Comparison of ENCODE assay signal across 8 mouse cellular contexts in genomic region chr2:167475596-167475995, GRCm38 (mm10). TPM values are rescaled to one million over a fixed set of nuclear protein-coding genes. Genes with fewer than 3 reads are reported as not detected.
DNase-seq lines count a peak whose midpoint lies in the region; ATAC-seq and TF ChIP-seq lines count a peak whose summit lies in the region.

No protein-coding gene starts in this region.

- no peak for TF ChIP-seq CTCF in liver, postnatal 0 days (IDR thresholded peaks at IDR 0.05; ENCODE audit: low read depth)

- ATAC-seq in heart, embryonic 13.5 days (ENCODE audit: extremely low read depth, insufficient number of reproducible peaks, low FRiP score, low TSS enrichment) = no peak
- ATAC-seq in liver, embryonic 12.5 days = no peak
- no peak for ATAC-seq in liver, postnatal 0 days
- ATAC-seq in hindbrain, embryonic 14.5 days (ENCODE audit: low FRiP score) = no peak
- no peak for ATAC-seq in neural tube, embryonic 14.5 days (ENCODE audit: low read depth)
- no peak for ATAC-seq in inflammation-experienced regulatory T-cells, adult 6 months

- H3K36me3 ChIP-seq in heart, embryonic 13.5 days = peaks cover 59% of the 10 kb centered on the region
- H3K36me3 ChIP-seq in liver, embryonic 12.5 days = peaks cover 56% of the 10 kb centered on the region
- peaks cover 40% of the 10 kb centered on the region for H3K36me3 ChIP-seq in liver, postnatal 0 days (replicated peaks; ENCODE audit: insufficient read depth, low read length)
- H3K36me3 ChIP-seq in hindbrain, embryonic 14.5 days (replicated peaks; ENCODE audit: control insufficient read depth, insufficient read depth) = peaks cover 56% of the 10 kb centered on the region
- peaks cover 17% of the 10 kb centered on the region for H3K36me3 ChIP-seq in neural tube, embryonic 14.5 days (ENCODE audit: control insufficient read depth, insufficient read depth, low read length)

- peaks cover 22% of the 10 kb centered on the region for H3K4me1 ChIP-seq in heart, embryonic 13.5 days
- H3K4me1 ChIP-seq in liver, embryonic 12.5 days = peaks cover 16% of the 10 kb centered on the region
- H3K4me1 ChIP-seq in liver, postnatal 0 days (ENCODE audit: insufficient read depth) = peaks cover 15% of the 10 kb centered on the region
- H3K4me1 ChIP-seq in hindbrain, embryonic 14.5 days (replicated peaks; ENCODE audit: control insufficient read depth, insufficient read depth, low read length) = peaks cover 22% of the 10 kb centered on the region
- H3K4me1 ChIP-seq in neural tube, embryonic 14.5 days (ENCODE audit: control insufficient read depth, insufficient read depth, low read length) = peaks cover 17% of the 10 kb centered on the region

- no peak overlapping the region for H3K4me3 ChIP-seq in heart, embryonic 13.5 days
- no peak overlapping the region for H3K4me3 ChIP-seq in liver, embryonic 12.5 days
- H3K4me3 ChIP-seq in liver, postnatal 0 days (ENCODE audit: low read depth, low read length) = no peak overlapping the region
- no peak overlapping the region for H3K4me3 ChIP-seq in hindbrain, embryonic 14.5 days (replicated peaks; ENCODE audit: low read length)
- no peak overlapping the region for H3K4me3 ChIP-seq in neural tube, embryonic 14.5 days (ENCODE audit: low read depth, low read length)

- H3K9me3 ChIP-seq in heart, embryonic 13.5 days = no peaks in the 10 kb centered on the region
- no peaks in the 10 kb centered on the region for H3K9me3 ChIP-seq in liver, embryonic 12.5 days (replicated peaks)
- no peaks in the 10 kb centered on the region for H3K9me3 ChIP-seq in liver, postnatal 0 days (ENCODE audit: low read length)
- no peaks in the 10 kb centered on the region for H3K9me3 ChIP-seq in hindbrain, embryonic 14.5 days (ENCODE audit: control insufficient read depth, low read length)
- no peaks in the 10 kb centered on the region for H3K9me3 ChIP-seq in neural tube, embryonic 14.5 days (ENCODE audit: control insufficient read depth, low read length)

- peak overlapping the region; percentile 80 for H3K27ac ChIP-seq in heart, embryonic 13.5 days (replicated peaks)
- H3K27ac ChIP-seq in liver, embryonic 12.5 days = peak overlapping the region; percentile 37; the same call in 1 of the 2 replicates
- H3K27ac ChIP-seq in liver, postnatal 0 days (ENCODE audit: low read depth) = no peak overlapping the region
- H3K27ac ChIP-seq in hindbrain, embryonic 14.5 days = peak overlapping the region; percentile 74
- H3K27ac ChIP-seq in neural tube, embryonic 14.5 days (ENCODE audit: low read depth, low read length) = peak overlapping the region; percentile 73

- DNase-seq in heart, adult 8-10 months (ENCODE audit: low spot score) = no peak
- DNase-seq in liver, postnatal 0 days = no peak
- DNase-seq in hindbrain, embryonic 14.5 days (ENCODE audit: low spot score) = no peak
- DNase-seq in testis, postnatal 14 days (ENCODE audit: low spot score) = no peak

- TF ChIP-seq EP300 in liver, postnatal 0 days (IDR thresholded peaks at IDR 0.05; ENCODE audit: low read depth) = no peak

- no peaks in the 10 kb centered on the region for H3K27me3 ChIP-seq in heart, embryonic 13.5 days (replicated peaks)
- no peaks in the 10 kb centered on the region for H3K27me3 ChIP-seq in liver, embryonic 12.5 days (replicated peaks)
- H3K27me3 ChIP-seq in liver, postnatal 0 days (ENCODE audit: insufficient read depth, low read length) = no peaks in the 10 kb centered on the region
- no peaks in the 10 kb centered on the region for H3K27me3 ChIP-seq in hindbrain, embryonic 14.5 days (ENCODE audit: control insufficient read depth, insufficient read depth, low read length)
- H3K27me3 ChIP-seq in neural tube, embryonic 14.5 days (ENCODE audit: control insufficient read depth, insufficient read depth, low read length) = no peaks in the 10 kb centered on the region

- H3K9ac ChIP-seq in heart, embryonic 13.5 days = no peak overlapping the region
- H3K9ac ChIP-seq in liver, embryonic 12.5 days = no peak overlapping the region
- no peak overlapping the region for H3K9ac ChIP-seq in liver, postnatal 0 days (replicated peaks)
- peak overlapping the region; percentile 16; the same call in 1 of the 2 replicates for H3K9ac ChIP-seq in hindbrain, embryonic 14.5 days
- no peak overlapping the region for H3K9ac ChIP-seq in neural tube, embryonic 14.5 days (replicated peaks; ENCODE audit: low read depth, low read length)

- 76% methylated on average over 5 of the region's 5 CpGs for WGBS in heart, embryonic 13.5 days
- 80% methylated on average over 5 of the region's 5 CpGs for WGBS in liver, embryonic 12.5 days (ENCODE audit: insufficient replicate concordance)
- WGBS in liver, postnatal 0 days (ENCODE audit: insufficient replicate concordance) = 77% methylated on average over 5 of the region's 5 CpGs
- 87% methylated on average over 5 of the region's 5 CpGs for WGBS in hindbrain, embryonic 14.5 days
- WGBS in neural tube, embryonic 14.5 days = 79% methylated on average over 5 of the region's 5 CpGs

- H3K4me2 ChIP-seq in heart, embryonic 13.5 days = no peak overlapping the region
- no peak overlapping the region for H3K4me2 ChIP-seq in liver, embryonic 12.5 days
- no peak overlapping the region for H3K4me2 ChIP-seq in liver, postnatal 0 days (ENCODE audit: low read depth, low read length)
- H3K4me2 ChIP-seq in hindbrain, embryonic 14.5 days (replicated peaks) = no peak overlapping the region
- no peak overlapping the region for H3K4me2 ChIP-seq in neural tube, embryonic 14.5 days (ENCODE audit: low read depth, low read length)

RNA-seq across cellular contexts. Expression of gene Rnf114, which starts 16.8 kb away (rescaled TPM):
- 58.0 and 65.0 TPM in 2 replicates for polyA plus RNA-seq in heart, embryonic 13.5 days (2015; fragmentation: Nextera tagmentation; extraction: Ambion mirVana)
- 10 to 100 TPM; 66.2 to 82.2 (median 75.4) TPM for total RNA-seq in heart, adult 8-10 months (2022)
- 37.6 and 37.9 TPM in 2 replicates for polyA plus RNA-seq in liver, embryonic 12.5 days (2016; fragmentation: Nextera tagmentation; extraction: Ambion mirVana)
- polyA plus RNA-seq in liver, postnatal 0 days (2015; fragmentation: Nextera tagmentation; extraction: Ambion mirVana) = 39.5 and 44.0 TPM in 2 replicates
- 110 and 115 TPM in 2 replicates for polyA plus RNA-seq in hindbrain, embryonic 14.5 days (2014; fragmentation: Nextera tagmentation; extraction: Ambion mirVana)
- polyA plus RNA-seq in neural tube, embryonic 14.5 days (2014; fragmentation: Nextera tagmentation; extraction: Ambion mirVana) = 111 and 118 TPM in 2 replicates
- polyA plus RNA-seq in inflammation-experienced regulatory T-cells, adult 6 months (2017; shearing (Covaris generic)) = 100 to 1,000 TPM; 145 to 194 (median 193) TPM

RNA-seq across cellular contexts. Expression of gene Spata2, which starts 17.1 kb away (rescaled TPM):
- polyA plus RNA-seq in heart, embryonic 13.5 days (2015; fragmentation: Nextera tagmentation; extraction: Ambion mirVana) = 13.5 and 14.6 TPM in 2 replicates
- 10 to 100 TPM; 10.3 to 17.0 (median 15.9) TPM for total RNA-seq in heart, adult 8-10 months (2022)
- 11.0 TPM in 2 replicates for polyA plus RNA-seq in liver, embryonic 12.5 days (2016; fragmentation: Nextera tagmentation; extraction: Ambion mirVana)
- polyA plus RNA-seq in liver, postnatal 0 days (2015; fragmentation: Nextera tagmentation; extraction: Ambion mirVana) = 4.7 and 4.9 TPM in 2 replicates
- polyA plus RNA-seq in hindbrain, embryonic 14.5 days (2014; fragmentation: Nextera tagmentation; extraction: Ambion mirVana) = 27.3 and 29.6 TPM in 2 replicates
- polyA plus RNA-seq in neural tube, embryonic 14.5 days (2014; fragmentation: Nextera tagmentation; extraction: Ambion mirVana) = 24.8 and 28.2 TPM in 2 replicates
- 10 to 100 TPM in 2 of 3 experiments, 1 to 10 TPM in 1; 9.6 to 16.5 (median 12.2) TPM for polyA plus RNA-seq in inflammation-experienced regulatory T-cells, adult 6 months (2017; shearing (Covaris generic))

RNA-seq across cellular contexts. Expression of gene Slc9a8, which starts 54.1 kb away (rescaled TPM):
- 17.4 and 18.7 TPM in 2 replicates for polyA plus RNA-seq in heart, embryonic 13.5 days (2015; fragmentation: Nextera tagmentation; extraction: Ambion mirVana)
- 10 to 100 TPM; 24.6 to 30.5 (median 25.6) TPM for total RNA-seq in heart, adult 8-10 months (2022)
- polyA plus RNA-seq in liver, embryonic 12.5 days (2016; fragmentation: Nextera tagmentation; extraction: Ambion mirVana) = 17.4 and 18.8 TPM in 2 replicates
- 7.5 and 9.3 TPM in 2 replicates for polyA plus RNA-seq in liver, postnatal 0 days (2015; fragmentation: Nextera tagmentation; extraction: Ambion mirVana)
- polyA plus RNA-seq in hindbrain, embryonic 14.5 days (2014; fragmentation: Nextera tagmentation; extraction: Ambion mirVana) = 17.9 and 22.6 TPM in 2 replicates
- 22.9 and 25.9 TPM in 2 replicates for polyA plus RNA-seq in neural tube, embryonic 14.5 days (2014; fragmentation: Nextera tagmentation; extraction: Ambion mirVana)
- 10 to 100 TPM; 28.6 to 62.5 (median 41.6) TPM for polyA plus RNA-seq in inflammation-experienced regulatory T-cells, adult 6 months (2017; shearing (Covaris generic))
